Mouse (Mus musculus) right cerebral cortex, postnatal 25 days (tissue): ENCODE data around the gene Lamb1.
A peak's percentile ranks its signal among the peaks of the same experiment; 100 is the strongest.

Experiments
- DNase-seq: peaks from one replicate; pipeline ENCODE4 v3.0.0; 2022

The Lamb1 gene

DNA sequence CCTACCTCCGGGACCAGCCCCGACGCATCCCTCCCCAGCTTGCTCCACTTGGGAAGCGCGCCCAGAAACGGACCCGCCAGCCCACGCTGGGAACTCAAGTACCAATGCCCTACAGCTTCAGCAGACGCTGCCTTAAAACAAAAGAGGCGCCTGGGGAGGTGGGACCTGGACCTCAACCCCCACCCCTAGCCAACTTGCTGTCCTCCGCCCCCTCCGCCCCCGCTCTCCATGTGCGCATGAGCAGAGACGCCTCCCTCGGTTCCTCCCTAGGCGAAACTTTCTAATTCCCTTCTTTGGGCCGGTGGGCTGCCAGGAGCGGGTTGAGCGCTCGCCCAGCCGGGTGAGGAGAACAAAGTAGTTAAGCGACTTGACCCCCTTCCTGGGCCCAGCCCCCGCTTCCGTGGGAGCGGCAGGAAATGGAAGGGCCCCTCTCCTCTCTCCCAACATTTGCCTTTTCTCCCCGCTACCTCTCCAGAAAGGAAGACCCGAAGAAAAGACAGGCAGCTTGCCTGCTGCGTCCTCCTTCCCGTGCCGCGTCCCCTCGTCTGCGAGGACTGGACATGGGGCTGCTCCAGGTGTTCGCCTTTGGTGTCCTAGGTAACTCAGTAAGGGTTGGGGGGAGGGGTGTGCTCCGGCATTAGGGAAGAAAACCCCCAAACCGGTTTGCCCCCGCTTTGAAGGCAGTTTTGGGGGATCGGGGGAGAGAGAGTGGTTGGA, at the start of gene Lamb1:
Gene Lamb1 (plus strand): TSS at position 230 of the 717 bp plus-strand sequence.
- peak; percentile 29 for DNase-seq

DNA sequence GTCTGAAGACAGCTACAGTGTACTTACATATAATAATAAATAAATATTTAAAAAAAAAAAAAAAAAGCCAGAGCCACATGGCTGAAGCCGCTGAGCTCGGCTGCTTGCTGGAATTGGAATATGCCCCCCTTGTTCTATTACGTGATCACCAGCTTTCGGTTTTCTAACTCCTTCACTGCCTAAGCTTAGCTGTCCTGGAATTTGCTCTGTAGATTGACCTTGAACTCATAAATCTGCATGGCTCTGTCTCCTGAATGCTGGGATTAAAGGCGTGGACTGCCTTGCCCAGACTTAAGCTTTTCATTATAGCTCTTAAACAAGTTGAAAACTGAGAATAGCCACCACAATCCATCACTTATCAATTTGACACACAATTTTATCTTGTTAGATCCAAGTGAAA, 47.8 kb upstream of the Lamb1 start:
- no peak for DNase-seq

DNA sequence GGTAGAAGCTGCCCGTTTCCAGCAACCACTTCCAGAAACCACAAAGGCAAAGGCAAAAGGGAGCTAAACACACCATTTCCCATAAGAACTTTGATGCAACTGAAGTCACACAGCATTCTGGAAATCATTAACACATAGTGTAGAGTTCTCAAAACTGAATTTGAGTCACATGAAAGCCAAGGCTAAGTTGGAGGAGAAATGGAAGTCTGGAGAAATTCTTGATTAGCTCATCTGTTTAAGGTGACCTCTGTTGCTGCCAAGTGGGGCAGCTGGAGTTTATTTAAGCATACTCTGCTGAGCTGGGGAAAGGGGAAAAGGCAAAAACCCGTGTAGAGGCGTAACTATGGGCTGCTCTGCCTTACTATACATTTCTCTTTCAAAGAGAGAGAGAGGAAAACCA, 46.3 kb upstream of the Lamb1 start:
- DNase-seq = no peak

DNA sequence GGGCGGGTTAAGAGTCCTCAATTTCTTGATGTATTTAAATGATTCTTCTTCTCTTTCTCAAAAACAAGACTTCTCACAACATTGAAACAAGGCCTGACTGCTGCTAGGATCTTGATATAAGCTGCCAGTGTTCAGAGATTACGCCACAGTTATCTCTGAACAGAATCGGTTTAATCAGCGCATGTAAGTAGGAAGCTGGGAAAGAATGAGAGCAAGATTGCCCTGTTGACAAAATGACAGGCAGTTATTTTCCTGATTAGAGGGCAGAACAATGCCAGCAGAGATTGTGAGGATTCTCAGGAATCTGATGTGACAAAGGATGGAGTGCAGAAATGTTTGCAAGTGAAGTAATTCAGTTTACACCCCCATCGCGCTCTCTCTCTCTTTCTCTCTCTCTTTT, 43.5 kb upstream of the Lamb1 start:
- DNase-seq = no peak

DNA sequence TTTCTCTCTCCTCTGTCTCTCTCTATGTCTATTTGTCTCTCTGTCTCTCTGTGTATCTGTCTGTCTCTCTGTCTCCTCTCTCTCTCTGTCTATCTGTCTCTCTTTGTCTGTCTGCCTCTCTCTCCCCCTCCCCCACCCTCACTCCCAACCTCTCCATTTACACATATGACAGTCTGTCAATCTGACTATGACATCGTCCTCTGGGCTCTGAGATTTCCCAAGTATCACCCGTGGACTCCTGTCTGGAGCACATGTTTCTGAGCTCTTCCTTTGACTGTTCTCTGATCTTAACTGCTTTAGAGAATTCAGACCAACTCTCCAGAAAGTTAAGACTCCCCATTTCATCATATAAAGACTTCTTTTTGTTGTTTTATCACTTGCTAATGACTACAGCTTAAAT, 42.8 kb upstream of the Lamb1 start:
- DNase-seq = no peak

DNA sequence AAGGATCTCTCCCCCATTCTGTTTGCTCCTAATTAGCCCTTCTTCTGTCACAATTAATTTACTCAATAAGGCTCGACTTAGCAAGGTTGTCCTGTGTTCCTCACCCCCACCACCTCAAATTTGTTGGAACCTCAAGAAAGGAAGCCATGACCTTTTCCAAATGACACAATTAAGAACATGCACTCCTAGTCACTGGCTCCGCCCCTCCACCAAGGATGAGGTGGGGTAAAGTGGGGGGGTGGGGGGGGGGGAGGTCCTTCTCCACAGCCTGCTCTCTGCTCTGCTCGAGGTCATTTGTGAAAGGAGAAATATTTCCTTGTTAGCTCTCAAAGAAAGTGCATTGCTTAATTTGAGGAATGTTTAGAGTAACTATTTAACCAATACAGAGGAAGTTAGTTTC, 42.3 kb upstream of the Lamb1 start:
- no peak for DNase-seq

DNA sequence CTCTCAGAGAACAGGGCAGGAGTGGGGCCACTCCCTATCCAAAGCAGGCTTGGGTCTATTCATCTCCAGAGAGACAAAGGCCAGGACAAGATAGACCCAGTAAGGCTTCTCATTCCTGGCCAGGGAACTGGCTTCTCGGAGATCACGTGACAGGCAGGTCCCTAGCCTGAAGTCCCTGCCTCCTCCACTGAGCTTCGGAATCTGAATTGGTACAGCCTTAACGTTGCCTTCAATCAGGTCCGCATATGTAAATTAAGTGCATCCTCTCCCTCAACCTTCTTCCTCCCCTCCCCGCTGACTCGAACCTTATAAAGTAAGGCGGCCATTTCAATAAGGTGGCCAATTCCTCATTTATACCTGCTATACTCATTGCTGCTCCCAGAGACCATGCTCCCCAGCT, 39.6 kb upstream of the Lamb1 start:
- no peak for DNase-seq

DNA sequence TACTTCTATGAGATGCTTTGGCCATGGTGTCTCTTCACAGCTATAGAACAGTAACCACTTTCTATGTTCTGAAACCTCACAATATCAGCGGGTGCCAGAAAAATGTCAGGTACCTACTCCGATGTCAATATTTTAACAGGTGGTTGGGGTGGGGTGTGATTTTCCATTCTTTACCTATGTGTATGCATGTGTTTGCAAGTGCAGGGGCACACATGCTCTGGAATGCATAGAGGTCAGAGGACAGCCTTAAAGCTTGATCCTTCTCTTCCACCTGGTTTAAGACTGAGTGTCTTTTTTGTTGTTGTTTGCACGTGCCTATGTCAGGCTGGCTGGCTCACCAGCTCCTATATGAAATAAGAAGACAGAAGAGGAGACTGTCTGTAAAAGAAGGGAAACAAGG, 37.9 kb upstream of the Lamb1 start:
- no peak for DNase-seq

DNA sequence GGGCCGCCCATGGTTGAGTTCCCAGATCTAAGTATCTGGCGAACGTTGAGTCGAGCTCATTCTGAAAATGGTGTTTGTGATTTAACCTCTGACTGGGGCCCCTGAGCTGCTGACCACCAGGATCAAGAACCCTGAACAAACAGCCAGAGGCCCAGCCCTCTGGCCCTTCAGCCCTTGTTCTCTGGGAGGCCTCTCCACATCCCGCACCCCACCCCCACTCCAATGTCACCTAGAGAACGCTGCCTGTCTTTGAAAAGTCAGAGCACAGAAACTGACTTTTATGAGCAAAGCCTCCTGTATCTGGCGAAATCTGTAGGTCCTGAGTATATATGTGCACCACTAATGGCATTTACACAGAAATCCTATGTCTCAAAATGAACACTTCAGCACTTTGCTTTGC, 36.2 kb upstream of the Lamb1 start:
- no peak for DNase-seq

DNA sequence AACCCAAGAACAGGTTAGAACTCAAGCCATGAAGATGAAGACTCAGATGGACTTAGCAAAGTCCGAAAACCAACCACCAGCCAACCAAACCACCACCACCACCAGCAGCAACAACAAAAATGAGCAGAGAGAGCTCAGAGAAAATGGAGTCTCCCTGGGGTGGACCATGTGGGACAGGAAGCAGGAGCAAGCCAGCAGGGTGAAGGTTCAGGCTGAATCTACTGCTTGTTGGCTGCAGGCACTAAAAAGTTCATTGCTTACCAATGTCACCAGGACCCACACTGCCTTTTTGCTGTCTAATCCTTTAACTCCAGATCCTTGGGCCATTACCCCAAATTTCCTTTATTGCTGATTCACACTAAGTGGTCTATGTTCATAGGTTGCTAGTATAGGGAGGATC, 32.4 kb upstream of the Lamb1 start:
- no peak for DNase-seq

DNA sequence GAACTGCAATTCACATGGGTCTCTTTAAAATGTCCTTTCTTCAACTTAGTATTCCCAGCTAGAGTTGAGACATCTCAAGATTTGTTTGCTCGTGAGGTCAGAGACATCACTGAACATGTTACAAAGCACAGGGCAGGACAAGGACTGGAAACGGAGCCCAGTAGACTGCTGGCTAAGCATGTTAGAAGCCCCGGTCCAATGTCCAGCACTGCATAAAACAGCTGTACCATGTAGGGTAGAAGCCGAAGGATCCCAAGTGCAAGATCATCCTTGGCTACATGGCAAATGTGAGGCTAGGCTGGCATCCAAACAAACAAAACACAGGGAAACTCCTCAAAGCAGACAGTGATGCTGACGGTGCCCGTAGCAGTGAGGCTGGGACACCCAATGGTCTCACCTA, 30.0 kb upstream of the Lamb1 start:
- DNase-seq = no peak

DNA sequence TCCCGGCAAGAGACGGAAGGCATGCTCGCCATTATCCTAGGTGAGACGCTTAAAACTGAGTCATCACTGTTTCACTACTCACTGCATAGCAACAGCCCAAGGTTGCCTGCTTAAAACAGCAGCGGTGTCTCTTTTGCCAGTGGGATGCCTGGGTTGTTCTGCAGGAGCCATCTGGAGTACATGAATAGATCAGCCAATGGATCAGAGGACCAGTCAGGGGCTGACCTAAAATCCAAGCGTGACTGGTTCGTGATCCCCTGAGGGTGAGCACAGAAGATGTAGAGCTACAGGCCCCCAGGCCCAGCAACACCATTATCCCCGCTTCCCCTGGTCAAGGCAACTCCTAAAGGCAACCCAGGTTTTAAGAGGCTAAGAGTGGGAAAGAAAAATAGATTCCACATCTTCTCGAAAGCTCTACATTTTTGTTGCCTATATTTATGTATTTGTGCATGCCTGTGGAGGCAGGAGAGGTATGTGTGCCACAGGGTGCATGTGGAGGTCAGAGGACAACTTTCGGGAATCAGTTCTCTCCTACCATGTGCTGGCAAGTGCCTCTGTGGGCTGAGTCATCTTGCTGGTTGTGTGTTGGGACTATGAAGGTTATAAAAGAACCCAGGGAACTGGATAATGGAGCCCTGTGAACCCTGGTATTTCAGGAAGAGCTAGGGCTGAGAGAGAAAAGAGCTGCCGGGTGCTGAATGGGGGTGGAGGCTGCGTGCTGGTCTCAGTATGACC, 28.0 kb upstream of the Lamb1 start:
- peak; percentile 43 for DNase-seq

DNA sequence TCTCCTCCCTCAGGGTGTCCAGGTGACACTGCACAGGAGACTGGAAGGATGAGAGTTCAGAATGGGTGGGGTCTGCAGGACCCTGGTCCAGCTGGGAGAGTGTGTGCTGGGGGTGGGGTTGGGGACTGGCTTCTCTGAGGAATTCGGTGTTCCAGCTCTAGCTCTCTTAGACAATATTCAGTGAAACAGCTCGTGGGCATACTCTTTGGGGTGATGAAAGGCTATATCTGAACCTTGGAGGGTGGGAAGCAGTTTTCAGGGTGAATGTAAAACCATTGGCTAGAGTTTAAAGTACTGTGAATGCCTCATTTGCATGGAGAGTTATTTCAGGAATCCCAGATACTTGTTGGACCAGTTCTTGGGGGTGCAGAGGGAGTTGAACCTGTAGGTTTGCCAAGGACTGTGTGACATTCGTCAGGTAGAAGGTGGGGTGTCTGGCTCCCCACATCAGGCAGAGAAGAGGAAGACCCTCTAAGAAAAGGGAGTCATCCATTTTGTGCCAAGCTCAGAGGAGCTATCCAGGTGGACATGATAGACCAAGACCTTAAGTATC, 25.9 kb upstream of the Lamb1 start:
- DNase-seq = no peak

DNA sequence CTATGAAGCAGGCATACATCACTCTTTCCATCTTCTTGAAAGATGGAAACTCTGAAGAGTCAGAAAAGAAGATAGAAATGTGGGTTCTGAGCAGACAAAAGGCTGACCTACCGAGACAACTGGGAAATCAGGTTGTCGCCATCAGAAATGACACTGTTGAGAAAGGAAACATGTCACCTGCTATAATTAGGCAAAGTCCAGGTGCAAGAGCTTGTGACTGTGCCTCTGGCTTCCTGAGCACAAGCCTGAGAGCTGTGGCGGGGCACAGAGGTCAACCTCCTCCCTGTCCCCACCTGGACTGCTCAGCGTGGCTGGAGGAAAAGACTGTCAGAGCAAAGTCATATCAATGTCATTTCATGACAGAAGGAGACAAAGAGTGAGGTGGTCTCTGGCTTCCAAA, 25.2 kb upstream of the Lamb1 start:
- DNase-seq = no peak

DNA sequence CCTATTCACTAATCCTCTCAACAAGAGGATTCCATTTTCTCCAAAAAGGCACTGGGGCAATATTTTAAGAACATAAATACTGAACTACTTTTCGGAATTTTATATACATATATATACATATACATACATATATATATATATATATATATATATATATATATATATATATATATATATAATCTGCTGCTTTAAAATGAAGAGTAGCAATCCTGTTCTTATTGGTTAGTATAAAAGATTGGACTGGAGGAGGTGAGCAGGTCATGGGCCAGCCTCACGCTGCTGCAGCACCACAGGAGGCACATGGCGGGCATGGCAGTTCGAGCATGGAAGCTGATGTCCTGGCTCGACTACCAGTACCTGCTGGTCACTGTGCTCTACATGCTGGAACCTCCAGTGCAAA, 24.6 kb upstream of the Lamb1 start, which contains the start of gene Gm6993:
Gene Gm6993 (plus strand): TSS at position 301 of the 400 bp plus-strand sequence.
- DNase-seq = no peak

DNA sequence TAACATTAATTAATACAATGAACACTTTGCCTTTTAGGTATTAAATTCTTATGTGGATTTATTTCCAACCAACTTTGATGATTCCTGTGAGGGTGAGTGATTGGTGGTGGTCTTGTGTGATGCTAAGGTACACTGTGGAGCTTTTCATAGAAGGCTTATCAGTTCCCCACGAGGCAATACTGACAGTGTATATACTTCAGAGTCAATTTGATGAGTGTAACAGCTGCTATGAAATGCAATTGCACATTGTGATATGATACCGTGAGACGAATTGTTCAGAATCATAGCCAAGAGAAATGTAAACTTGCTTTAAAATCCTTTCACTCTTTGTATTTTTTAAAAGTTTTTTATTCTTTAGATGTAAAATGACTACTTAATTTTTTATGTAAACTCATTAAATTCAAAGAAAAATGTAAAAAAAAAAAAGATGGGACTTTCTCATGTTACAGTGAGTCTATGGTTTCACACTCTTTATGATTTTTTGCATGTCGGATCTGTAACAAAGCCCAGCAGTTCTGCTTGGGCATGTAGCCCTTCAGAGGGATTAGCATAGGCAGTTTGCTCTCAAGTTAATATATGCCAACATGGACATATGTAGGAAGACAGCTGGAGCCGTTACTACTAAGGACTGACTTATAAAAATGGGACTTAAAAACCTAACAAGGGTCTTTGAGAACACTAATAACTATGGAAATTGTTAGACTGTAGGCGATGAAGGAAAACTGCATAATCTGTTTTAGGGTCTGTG, 23.3 kb upstream of the Lamb1 start:
- no peak for DNase-seq

DNA sequence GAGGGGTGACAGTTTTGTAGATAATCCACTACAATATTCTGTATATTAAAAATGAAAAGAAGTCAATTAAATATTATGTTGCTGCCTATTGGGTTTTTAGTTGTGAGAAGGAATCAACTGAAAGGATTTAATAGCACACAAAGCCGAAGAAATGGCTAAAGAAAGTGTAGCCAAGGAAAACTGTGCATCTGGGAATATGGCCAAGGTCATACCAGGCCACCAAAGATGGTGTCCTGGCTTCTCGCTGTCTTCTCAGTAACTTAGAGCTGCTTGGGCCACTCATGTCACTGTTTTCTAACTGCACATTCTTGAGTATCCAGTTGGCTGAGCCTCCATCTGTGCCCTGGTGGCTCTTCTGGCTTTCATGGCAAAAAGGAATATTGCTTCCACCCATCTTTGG, 21.0 kb upstream of the Lamb1 start:
- no peak for DNase-seq

DNA sequence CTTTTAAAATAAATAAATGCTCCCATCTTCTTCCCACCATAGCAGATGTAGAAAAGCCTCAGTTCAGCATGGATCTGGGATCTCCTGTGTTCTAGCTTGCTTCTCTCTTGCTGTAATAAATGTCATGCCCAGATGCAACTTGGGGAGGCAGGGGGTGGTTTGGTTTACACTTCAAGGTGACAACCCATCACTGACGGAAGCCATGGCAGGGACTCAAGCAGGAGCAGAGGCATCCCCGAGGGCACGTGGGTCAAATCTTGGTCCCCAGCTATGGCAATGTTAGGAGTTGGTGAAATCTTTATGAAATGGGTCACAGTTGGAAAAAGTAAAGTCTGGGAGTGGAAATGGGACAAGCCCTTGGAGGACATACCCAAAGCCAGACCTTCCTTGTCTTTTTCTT, 20.3 kb upstream of the Lamb1 start:
- no peak for DNase-seq

DNA sequence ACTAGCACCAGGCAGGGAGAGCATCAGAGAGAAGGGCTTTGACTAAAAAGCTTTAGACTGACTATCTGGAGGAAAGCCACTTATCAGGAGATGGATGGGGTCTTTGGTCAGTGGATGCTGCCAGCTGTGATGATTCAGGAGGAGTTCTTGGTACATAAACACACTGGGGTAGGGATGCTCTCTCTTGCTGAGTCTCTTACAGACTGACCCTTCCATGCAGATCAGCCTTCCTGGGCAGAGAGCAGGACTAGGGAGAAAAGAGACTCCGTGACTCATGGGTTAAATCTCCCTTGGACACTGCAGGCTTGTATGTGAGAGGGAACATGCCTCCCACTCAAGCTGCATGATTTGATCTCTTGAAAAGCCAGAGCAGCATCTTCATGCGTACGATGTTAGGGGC, 18.9 kb upstream of the Lamb1 start:
- DNase-seq = no peak

DNA sequence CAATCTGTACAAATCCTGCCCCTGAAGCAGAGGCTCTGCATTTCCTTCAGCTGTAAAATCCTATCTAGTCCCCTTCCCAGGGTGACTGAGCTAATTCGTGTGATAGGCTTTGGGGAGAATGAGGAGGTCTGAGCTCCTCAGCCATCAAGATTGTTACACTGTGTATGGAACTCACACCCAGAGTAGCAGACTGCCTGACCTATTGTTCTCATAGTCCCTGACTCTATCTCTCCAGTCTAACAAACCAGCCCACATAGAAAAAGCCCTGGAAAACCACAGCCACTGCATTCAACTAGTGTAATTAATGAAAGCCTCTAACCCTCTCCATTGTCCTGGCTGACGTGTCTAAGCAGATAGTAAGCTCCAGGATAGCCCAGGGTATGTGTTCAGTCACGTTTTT, 18.4 kb upstream of the Lamb1 start:
- no peak for DNase-seq

DNA sequence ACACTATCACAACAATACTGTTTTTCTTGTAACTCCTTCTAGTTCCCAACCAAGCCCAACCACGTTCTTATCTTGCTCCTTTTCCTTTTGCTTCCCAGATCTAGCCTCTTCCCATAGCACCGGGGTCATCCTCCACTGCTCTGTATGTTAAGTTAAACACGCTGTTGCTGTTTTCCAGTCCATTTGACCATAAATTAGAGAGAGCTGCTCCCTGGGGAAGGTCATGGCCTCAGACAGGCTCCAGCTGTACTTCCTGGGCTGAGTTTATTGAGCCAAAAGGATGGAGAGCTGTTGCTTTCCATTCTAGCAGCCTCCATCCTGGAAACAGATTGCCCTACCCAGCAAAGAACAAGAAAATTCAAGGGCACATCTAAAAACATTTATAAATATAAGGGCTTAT, 16.9 kb upstream of the Lamb1 start:
- no peak for DNase-seq

DNA sequence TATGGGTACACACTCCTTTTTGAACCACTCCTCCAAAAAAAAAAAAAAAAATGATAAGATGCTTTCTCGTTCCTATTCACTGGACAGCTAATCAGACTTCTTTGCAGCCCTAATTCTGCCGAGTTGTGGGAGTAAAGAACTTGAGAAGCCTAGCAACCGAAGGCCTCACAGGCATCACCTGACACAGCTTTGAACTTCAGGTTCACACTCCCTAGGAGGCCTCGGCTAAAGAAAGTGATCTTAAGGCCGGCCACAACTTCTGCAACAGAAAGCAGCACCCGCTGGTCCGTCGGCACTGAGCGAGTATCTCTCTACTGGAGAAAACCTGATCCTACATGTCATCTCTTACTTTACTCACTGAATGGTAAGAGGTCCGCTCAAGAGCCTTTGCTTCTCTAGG, 16.4 kb upstream of the Lamb1 start:
- DNase-seq = no peak

DNA sequence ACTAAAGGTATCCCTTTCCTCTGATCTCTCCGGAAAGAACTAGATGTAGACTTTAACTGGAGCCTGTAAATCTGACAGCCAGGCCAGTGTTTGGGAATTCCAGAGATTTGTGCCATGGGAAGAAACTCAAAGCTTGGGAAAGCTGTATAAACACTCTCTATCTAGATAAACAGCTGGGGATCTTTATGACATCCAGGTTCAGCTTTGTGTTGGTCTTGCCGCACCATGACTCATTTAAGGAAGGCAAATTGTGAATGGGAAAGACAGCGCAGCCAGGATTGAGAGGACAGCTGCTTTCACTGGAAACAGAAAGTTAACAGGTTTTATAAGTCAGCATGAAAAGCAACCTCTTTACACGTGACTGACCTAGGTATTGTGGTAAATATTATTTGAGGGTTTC, 12.8 kb upstream of the Lamb1 start:
- no peak for DNase-seq

DNA sequence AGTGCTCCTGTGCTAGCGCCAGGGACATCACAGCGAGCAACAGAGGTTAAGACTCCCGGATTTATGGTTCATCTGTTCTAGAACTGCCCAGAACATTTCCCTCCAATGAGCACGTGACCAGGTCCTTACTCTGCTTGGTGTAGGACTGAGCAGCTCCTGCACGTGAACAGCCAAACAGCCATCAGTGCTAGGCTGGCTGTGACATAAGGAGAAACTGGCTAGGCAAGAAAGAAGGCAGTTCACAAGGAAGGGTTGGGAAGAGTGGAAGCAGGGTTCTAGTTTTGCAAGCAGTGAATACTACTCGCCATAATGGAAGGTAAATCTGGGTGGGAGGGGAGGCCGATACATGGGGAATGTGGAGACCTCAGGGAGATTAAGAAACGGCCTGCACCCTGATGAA, 10.1 kb upstream of the Lamb1 start:
- DNase-seq = no peak
